Mouse (Mus musculus): ENCODE data around the gene Ror2. TPM values are rescaled to one million over a fixed set of nuclear protein-coding genes. Genes with fewer than 3 reads are reported as not detected.

The Ror2 gene
- polyA plus RNA-seq, 1 experiment from 2014 or later: 28.3 TPM

GRCm38 (mm10) chr13:53233826-53234786 lies 51.8 kb downstream of the Ror2 start:
- ATAC-seq (ENCODE audit: insufficient number of reproducible peaks, low FRiP score): no peak
- Histone ChIP-seq H3K27ac (ENCODE audit: poor library complexity, severe bottlenecking) (no peak overlapping the region), H3K27me3 (replicated peaks) (no peaks in the 10 kb centered on the region), H3K4me3 (no peak overlapping the region), H3K4me1 (replicated peaks) (peaks cover 76% of the 10 kb centered on the region), H3K36me3 (no peaks in the 10 kb centered on the region), H3K4me2 (no peak overlapping the region), H3K9ac (no peak overlapping the region), H3K9me3 (replicated peaks) (no peaks in the 10 kb centered on the region)
- 47% methylated on average over 15 of the region's 15 CpGs for WGBS

- 21% methylated on average over 9 of the region's 9 CpGs for WGBS
- H3K4me3 ChIP-seq: no peak overlapping the region
- peaks cover 76% of the 10 kb centered on the region for H3K4me1 ChIP-seq (replicated peaks)
- H3K36me3 ChIP-seq: no peaks in the 10 kb centered on the region
- H3K9ac ChIP-seq: no peak overlapping the region
- no peak overlapping the region for H3K4me2 ChIP-seq
- no peaks in the 10 kb centered on the region for H3K9me3 ChIP-seq (replicated peaks)
- no peak overlapping the region for H3K27ac ChIP-seq (ENCODE audit: poor library complexity, severe bottlenecking)
- ATAC-seq (ENCODE audit: insufficient number of reproducible peaks, low FRiP score): no peak
- H3K27me3 ChIP-seq (replicated peaks): no peaks in the 10 kb centered on the region
Measured at GRCm38 (mm10) chr13:53233381-53233780, 52.5 kb downstream of the Ror2 start.

- H3K9me3 ChIP-seq (replicated peaks): no peaks in the 10 kb centered on the region
- no peak overlapping the region; the same call in 1 of the 2 replicates for H3K27ac ChIP-seq (ENCODE audit: poor library complexity, severe bottlenecking)
- 50% methylated on average over 7 of the region's 7 CpGs for WGBS
- no peaks in the 10 kb centered on the region for H3K36me3 ChIP-seq
- no peak overlapping the region for H3K9ac ChIP-seq
- H3K4me1 ChIP-seq (replicated peaks): peaks cover 75% of the 10 kb centered on the region
- H3K4me3 ChIP-seq: no peak overlapping the region
- no peak for ATAC-seq (ENCODE audit: insufficient number of reproducible peaks, low FRiP score)
- H3K4me2 ChIP-seq: no peak overlapping the region
- H3K27me3 ChIP-seq (replicated peaks): no peaks in the 10 kb centered on the region
Measured at GRCm38 (mm10) chr13:53232419-53232818, 53.5 kb downstream of the Ror2 start.

GRCm38 (mm10) chr13:53230446-53231161 lies 55.3 kb downstream of the Ror2 start:
- 52% methylated on average over 18 of the region's 18 CpGs for WGBS
- Histone ChIP-seq H3K27ac (ENCODE audit: poor library complexity, severe bottlenecking) (no peak overlapping the region), H3K9ac (0 out of 2 replicates have a peak overlapping the region, but pooled peaks have one; percentile 14), H3K4me1 (replicated peaks) (peaks cover 76% of the 10 kb centered on the region), H3K36me3 (no peaks in the 10 kb centered on the region), H3K9me3 (replicated peaks) (no peaks in the 10 kb centered on the region), H3K4me2 (no peak overlapping the region), H3K4me3 (no peak overlapping the region), H3K27me3 (replicated peaks) (no peaks in the 10 kb centered on the region)
- no peak for ATAC-seq (ENCODE audit: insufficient number of reproducible peaks, low FRiP score)

- Histone ChIP-seq H3K27me3 (replicated peaks) (no peaks in the 10 kb centered on the region), H3K27ac (ENCODE audit: poor library complexity, severe bottlenecking) (peak overlapping the region; percentile 82), H3K4me3 (no peak overlapping the region), H3K4me2 (peak overlapping the region; percentile 57), H3K9me3 (replicated peaks) (peaks cover 12% of the 10 kb centered on the region), H3K9ac (peak overlapping the region; percentile 48; the same call in 1 of the 2 replicates), H3K4me1 (replicated peaks) (peaks cover 48% of the 10 kb centered on the region), H3K36me3 (peaks cover 5% of the 10 kb centered on the region; the same call in 1 of the 2 replicates)
- 0 out of 2 replicates have a peak, but pooled peaks have one; percentile 52 for ATAC-seq (ENCODE audit: insufficient number of reproducible peaks, low FRiP score)
- WGBS: 45% methylated on average over 5 of the region's 6 CpGs
Measured at GRCm38 (mm10) chr13:53227019-53227418, 58.9 kb downstream of the Ror2 start.

- Histone ChIP-seq H3K9ac (0 out of 2 replicates have a peak overlapping the region, but pooled peaks have one; percentile 48), H3K4me2 (peak overlapping the region; percentile 57), H3K27me3 (replicated peaks) (no peaks in the 10 kb centered on the region), H3K9me3 (replicated peaks) (peaks cover 12% of the 10 kb centered on the region), H3K4me1 (replicated peaks) (peaks cover 46% of the 10 kb centered on the region), H3K27ac (ENCODE audit: poor library complexity, severe bottlenecking) (peak overlapping the region; percentile 82), H3K36me3 (peaks cover 5% of the 10 kb centered on the region; the same call in 1 of the 2 replicates), H3K4me3 (no peak overlapping the region)
- 28% methylated on average over 7 of the region's 7 CpGs for whole genome bisulfite sequencing
- ATAC-seq (ENCODE audit: insufficient number of reproducible peaks, low FRiP score): peak; percentile 33; the same call in 1 of the 2 replicates
Measured at GRCm38 (mm10) chr13:53226461-53226860, 59.5 kb downstream of the Ror2 start.

- Histone ChIP-seq H3K9me3 (replicated peaks) (peaks cover 12% of the 10 kb centered on the region), H3K4me1 (replicated peaks) (peaks cover 41% of the 10 kb centered on the region), H3K4me2 (0 out of 2 replicates have a peak overlapping the region, but pooled peaks have one; percentile 57), H3K27me3 (replicated peaks) (no peaks in the 10 kb centered on the region), H3K9ac (no peak overlapping the region), H3K36me3 (peaks cover 5% of the 10 kb centered on the region; the same call in 1 of the 2 replicates), H3K4me3 (no peak overlapping the region), H3K27ac (ENCODE audit: poor library complexity, severe bottlenecking) (peak overlapping the region; percentile 82; the same call in 1 of the 2 replicates)
- WGBS: 85% methylated on average over 3 of the region's 3 CpGs
- no peak for ATAC-seq (ENCODE audit: insufficient number of reproducible peaks, low FRiP score)
Measured at GRCm38 (mm10) chr13:53225925-53226324, 60.0 kb downstream of the Ror2 start.

GRCm38 (mm10) chr13:53221176-53221575 lies 64.7 kb downstream of the Ror2 start:
- Histone ChIP-seq H3K27me3 (replicated peaks) (no peaks in the 10 kb centered on the region), H3K4me2 (no peak overlapping the region), H3K9ac (no peak overlapping the region), H3K36me3 (peaks cover 10% of the 10 kb centered on the region), H3K9me3 (replicated peaks) (peaks cover 12% of the 10 kb centered on the region), H3K4me3 (no peak overlapping the region), H3K4me1 (replicated peaks) (peaks cover 41% of the 10 kb centered on the region), H3K27ac (ENCODE audit: poor library complexity, severe bottlenecking) (no peak overlapping the region)
- no peak for ATAC-seq (ENCODE audit: insufficient number of reproducible peaks, low FRiP score)
- 85% methylated on average over 6 of the region's 6 CpGs for WGBS

GRCm38 (mm10) chr13:53219889-53220288 lies 66.0 kb downstream of the Ror2 start:
- H3K4me2 ChIP-seq: no peak overlapping the region
- H3K9ac ChIP-seq: no peak overlapping the region
- peaks cover 36% of the 10 kb centered on the region for H3K4me1 ChIP-seq (replicated peaks)
- WGBS: 88% methylated on average over 10 of the region's 10 CpGs
- no peaks in the 10 kb centered on the region for H3K27me3 ChIP-seq (replicated peaks)
- no peak for ATAC-seq (ENCODE audit: insufficient number of reproducible peaks, low FRiP score)
- H3K36me3 ChIP-seq: peaks cover 10% of the 10 kb centered on the region
- peaks cover 11% of the 10 kb centered on the region for H3K9me3 ChIP-seq (replicated peaks)
- H3K4me3 ChIP-seq: no peak overlapping the region
- H3K27ac ChIP-seq (ENCODE audit: poor library complexity, severe bottlenecking): no peak overlapping the region

- Histone ChIP-seq H3K27ac (ENCODE audit: poor library complexity, severe bottlenecking) (no peak overlapping the region), H3K9ac (no peak overlapping the region), H3K9me3 (replicated peaks) (peaks cover 6% of the 10 kb centered on the region), H3K4me1 (replicated peaks) (peaks cover 41% of the 10 kb centered on the region), H3K4me3 (no peak overlapping the region), H3K36me3 (peaks cover 9% of the 10 kb centered on the region), H3K4me2 (no peak overlapping the region), H3K27me3 (replicated peaks) (no peaks in the 10 kb centered on the region)
- no peak for ATAC-seq (ENCODE audit: insufficient number of reproducible peaks, low FRiP score)
- 77% methylated on average over 3 of the region's 3 CpGs for WGBS
Measured at GRCm38 (mm10) chr13:53219391-53219790, 66.5 kb downstream of the Ror2 start.

All from heart, embryonic 12.5 days (tissue).